Mouse (Mus musculus) heart, postnatal 0 days (tissue): ENCODE measurements around the gene Cux2.

Experiments
- CTCF ChIP-seq: IDR thresholded peaks from 2 replicates; pipeline ENCODE4 v1.5.1; 2016; ENCODE audit warnings: antibody characterized with exemption, control low read depth, low read depth
- EP300 ChIP-seq: IDR thresholded peaks from 2 replicates; pipeline ENCODE4 v1.6.1; 2016; ENCODE audit warnings: antibody characterized with exemption, low read depth

DNA sequence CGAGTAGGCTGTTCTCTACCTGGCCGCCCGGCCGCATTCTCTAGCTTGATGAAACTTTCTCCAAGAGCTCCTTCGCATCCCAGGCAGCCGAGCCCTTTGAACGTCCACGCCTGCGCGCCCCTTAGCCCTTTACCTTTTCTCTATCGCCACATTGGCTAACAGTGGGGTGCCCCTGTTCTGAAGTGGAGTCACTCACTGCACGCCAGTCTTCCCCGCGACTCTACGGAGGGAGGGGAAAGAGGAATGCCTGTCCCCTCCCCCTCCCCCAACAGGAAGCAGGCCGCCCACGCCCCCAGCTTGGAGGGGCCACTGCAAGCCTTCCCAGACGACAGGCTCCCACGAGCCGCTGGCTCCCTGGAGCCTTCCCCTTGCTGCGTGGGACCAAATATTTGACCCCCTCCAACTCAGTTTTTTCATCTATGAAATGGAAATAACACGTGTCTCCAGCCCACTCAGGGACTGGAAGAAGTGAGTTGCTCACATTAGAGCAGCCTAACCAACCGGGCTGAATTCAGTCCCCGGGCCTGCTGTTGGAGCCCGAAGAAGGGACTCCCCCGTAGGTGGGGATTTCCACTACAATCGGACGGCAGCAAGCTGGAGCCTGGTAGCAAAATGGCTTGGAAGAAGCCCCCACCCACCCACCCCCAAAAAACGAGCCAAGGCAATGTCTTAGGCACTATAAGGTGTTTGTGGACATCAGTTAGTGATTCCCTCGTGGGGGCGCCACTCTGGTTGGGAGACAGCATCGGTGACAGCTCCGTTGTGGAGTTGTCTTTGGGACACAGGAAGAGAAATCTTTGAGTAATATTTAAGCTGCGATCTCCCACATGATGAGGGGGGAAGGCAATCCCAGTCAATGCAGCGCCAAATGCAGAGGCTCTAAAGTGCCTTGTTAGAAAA is 212.2 kb downstream of the Cux2 start, which contains the start of gene Sh2b3:
- TF ChIP-seq EP300 = no peak; the same call in 1 of the 2 replicates
- TF ChIP-seq CTCF = no peak
